Mouse (Mus musculus) testis, adult 2 months (tissue): ENCODE data around the gene Kdm5c. TPM values are rescaled to one million over a fixed set of nuclear protein-coding genes. Genes with fewer than 3 reads are reported as not detected.
"Not testable (repeated sequence)": the region's sequence is repeated elsewhere in the genome, so short reads cannot be mapped to it uniquely, and the experiment has no call there.

Experiments used
- H3K27ac ChIP-seq: fragments of 200-500 bp; 2 replicates; pipeline ENCODE4 v1.5.1; 2012; ENCODE audit warnings: low read depth, low read length; ENCODE audit not compliant: control insufficient read depth, insufficient read depth
- H3K27me3 ChIP-seq: fragments of 200-500 bp; 2 replicates; pipeline ENCODE4 v1.6.1; 2012; ENCODE audit warnings: mild to moderate bottlenecking, low read length, moderate library complexity; ENCODE audit not compliant: control insufficient read depth, insufficient read depth
- H3K36me3 ChIP-seq: fragments of 200-500 bp; 2 replicates; pipeline ENCODE4 v1.6.1; 2012; ENCODE audit warnings: mild to moderate bottlenecking, low read length; ENCODE audit not compliant: control insufficient read depth, insufficient read depth
- H3K4me1 ChIP-seq: fragments of 200-500 bp; 2 replicates; pipeline ENCODE4 v1.6.1; 2012; ENCODE audit warnings: low read length; ENCODE audit not compliant: control insufficient read depth, insufficient read depth
- H3K4me3 ChIP-seq: fragments of 200-500 bp; 2 replicates; pipeline ENCODE4 v1.5.1; 2012; ENCODE audit warnings: low read depth, mild to moderate bottlenecking, low read length, moderate library complexity, mixed read lengths; ENCODE audit not compliant: control insufficient read depth
- CTCF ChIP-seq: fragments of 200-500 bp; IDR thresholded peaks from 2 replicates; pipeline ENCODE4 v1.5.1; 2012; ENCODE audit warnings: low read depth, mild to moderate bottlenecking, inconsistent platforms, low read length, moderate library complexity; ENCODE audit not compliant: control insufficient read depth, insufficient read depth, insufficient replicate concordance
- POLR2A ChIP-seq: fragments of 200-500 bp; IDR thresholded peaks from 2 replicates; pipeline ENCODE4 v1.6.1; 2012; ENCODE audit warnings: low read depth, mild to moderate bottlenecking, inconsistent platforms, low read length, moderate library complexity; ENCODE audit not compliant: control insufficient read depth
- polyA plus RNA-seq: library from polyadenylated mRNA; depleted of rRNA; stranded (reverse); fragments of >200 nt; gene quantifications from 2 replicates; pipeline ENCODE4 v1.2.3, GENCODE M21; 2012

Kdm5c gene
- polyA plus RNA-seq, 1 experiment: 6.3 TPM

DNA sequence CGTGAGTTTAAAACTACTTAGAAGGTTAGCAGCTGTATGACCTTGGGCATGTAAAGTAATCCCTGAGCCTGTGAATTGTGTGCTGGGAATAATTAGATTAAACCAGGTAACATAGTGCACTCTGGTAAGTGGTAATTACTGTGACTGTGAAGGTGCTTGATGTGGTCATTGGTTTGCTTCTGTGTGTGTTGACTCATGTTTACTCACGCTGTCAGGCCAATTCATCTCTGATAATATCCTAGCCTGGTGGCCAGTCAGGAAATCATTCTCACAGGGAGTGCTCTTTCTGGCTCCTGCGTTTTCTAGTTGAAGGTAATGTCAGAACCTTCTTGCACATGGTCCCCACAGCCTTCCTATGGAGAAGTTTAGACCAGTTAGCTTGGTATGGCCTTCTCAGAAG is 1.3 kb downstream of the Kdm5c start:
- H3K4me1 ChIP-seq: no peaks in the 10 kb centered on the region; the same call in 1 of the 2 replicates

DNA sequence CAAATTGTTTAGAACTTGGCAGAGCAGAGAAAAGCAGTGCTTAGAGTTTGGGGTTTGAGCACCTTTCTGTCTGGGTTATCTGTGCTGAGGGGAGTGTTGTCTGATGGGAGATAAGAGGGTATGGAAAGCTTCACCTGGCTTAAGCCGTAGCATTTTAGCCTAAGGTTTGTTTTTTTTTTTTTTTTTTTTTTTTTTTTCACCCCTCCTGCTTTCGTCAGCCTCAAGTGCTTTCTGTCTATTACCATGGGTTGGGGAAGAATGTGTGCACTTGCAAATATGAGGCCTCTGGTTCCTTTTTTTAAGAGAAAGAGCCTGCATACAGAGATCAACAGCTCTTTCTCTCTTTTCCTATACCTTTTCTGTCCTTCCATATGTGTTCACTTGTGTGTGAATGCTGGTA is 2.9 kb downstream of the Kdm5c start:
- no peak overlapping the region for H3K27ac ChIP-seq
- no peak overlapping the region; the same call in 1 of the 2 replicates for H3K4me3 ChIP-seq
- no peaks in the 10 kb centered on the region; the same call in 1 of the 2 replicates for H3K4me1 ChIP-seq
- TF ChIP-seq POLR2A: no peak
- no peaks in the 10 kb centered on the region for H3K36me3 ChIP-seq
- H3K27me3 ChIP-seq: no peaks in the 10 kb centered on the region

More for the DNA sequence above, 1.3 kb downstream of the Kdm5c start:
- H3K4me3 ChIP-seq: peak overlapping the region; percentile 97; the same call in 1 of the 2 replicates
- TF ChIP-seq POLR2A (no peak), CTCF (no peak)
- no peaks in the 10 kb centered on the region for H3K27me3 ChIP-seq
- peak overlapping the region; percentile 98 for H3K27ac ChIP-seq
- no peaks in the 10 kb centered on the region for H3K36me3 ChIP-seq

DNA sequence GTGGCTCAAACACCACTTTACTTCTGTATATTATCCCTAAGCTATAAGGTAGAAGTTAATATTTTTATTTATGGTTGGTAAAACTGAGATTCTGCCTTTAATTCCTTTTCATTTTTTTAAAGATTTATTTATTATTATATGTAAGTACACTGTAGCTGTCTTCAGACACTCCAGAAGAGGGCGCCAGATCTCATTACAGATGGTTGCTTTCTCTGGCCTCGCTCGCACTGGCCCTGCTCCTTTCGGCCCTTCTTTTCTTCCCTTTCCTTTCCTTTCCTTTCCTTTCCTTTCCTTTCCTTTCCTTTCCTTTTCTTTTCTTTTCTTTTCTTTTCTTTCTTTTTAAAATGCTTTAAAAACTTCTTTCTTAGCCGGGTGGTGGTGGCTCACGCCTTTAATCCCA is 10.3 kb downstream of the Kdm5c start:
- not testable (repeated sequence) for H3K4me3 ChIP-seq, H3K27me3 ChIP-seq, H3K27ac ChIP-seq, H3K36me3 ChIP-seq, H3K4me1 ChIP-seq

DNA sequence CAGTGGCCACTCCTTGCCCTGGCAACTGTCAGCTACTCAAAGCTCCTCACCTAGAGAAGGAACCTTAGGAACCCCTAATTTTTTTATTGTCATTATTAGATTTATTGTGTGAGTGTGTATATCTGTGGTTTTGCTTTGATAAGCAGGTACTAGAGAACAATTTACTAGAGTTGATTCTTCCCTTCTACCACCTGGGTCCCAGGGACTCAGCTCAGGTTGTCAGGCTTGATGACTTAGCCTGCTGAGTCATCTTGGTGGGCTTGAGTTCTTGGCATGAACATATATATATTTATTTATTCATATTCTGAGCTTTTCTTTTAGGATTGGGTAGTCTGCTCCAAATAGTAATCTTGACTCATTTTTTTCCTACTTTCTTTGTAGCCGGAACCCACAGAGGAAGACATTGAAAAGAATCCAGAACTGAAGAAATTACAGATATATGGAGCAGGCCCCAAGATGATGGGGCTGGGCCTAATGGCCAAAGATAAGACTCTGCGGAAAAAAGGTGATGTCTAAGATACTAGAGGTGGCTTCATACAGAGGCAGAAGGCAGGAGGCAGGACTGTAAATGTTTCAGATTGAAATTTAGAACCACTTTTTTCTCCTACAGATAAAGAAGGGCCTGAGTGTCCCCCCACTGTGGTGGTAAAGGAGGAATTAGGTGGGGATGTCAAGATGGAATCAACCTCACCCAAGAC is 11.8 kb downstream of the Kdm5c start:
- Histone ChIP-seq H3K4me3 (no peak overlapping the region), H3K4me1 (no peaks in the 10 kb centered on the region), H3K27me3 (no peaks in the 10 kb centered on the region), H3K27ac (no peak overlapping the region), H3K36me3 (no peaks in the 10 kb centered on the region)
- TF ChIP-seq CTCF (no peak), POLR2A (no peak)

DNA sequence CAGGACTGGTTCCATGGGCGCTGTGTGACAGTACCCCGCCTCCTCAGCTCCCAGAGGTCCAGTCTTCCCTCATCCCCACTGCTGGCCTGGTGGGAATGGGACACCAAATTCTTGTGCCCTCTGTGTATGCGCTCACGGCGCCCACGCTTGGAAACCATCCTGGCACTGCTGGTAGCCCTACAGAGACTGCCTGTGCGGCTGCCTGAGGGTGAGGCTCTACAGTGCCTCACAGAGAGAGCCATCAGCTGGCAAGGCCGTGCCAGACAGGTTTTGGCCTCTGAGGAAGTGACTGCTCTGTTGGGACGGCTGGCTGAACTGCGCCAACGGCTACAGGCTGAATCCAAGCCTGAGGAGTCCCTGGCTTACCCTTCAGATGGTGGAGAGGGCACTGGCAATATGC is 38.4 kb downstream of the Kdm5c start:
- H3K27ac ChIP-seq: no peak overlapping the region
- H3K4me3 ChIP-seq: no peak overlapping the region
- no peaks in the 10 kb centered on the region for H3K4me1 ChIP-seq
- no peaks in the 10 kb centered on the region for H3K27me3 ChIP-seq
- TF ChIP-seq CTCF: no peak
- no peak for TF ChIP-seq POLR2A
- no peaks in the 10 kb centered on the region for H3K36me3 ChIP-seq

DNA sequence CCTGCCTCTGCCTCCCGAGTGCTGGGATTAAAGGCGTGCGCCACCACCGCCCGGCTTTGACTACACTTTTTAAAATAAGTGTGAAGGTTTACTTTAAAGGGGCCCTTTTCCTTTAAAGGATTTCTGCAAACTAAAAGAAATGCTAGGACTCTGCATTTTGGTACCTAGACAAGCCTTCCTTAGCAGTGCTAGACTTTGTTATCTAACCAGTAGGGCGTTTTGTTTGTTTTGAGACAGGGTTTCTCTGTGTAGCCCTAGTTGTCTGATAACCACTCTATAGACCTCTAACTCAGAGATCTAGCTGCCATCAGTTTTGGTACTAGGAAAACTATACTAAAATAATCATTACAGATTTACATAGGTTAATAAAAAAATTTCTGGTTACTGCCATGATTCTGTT is 46.6 kb downstream of the Kdm5c start:
- H3K4me3 ChIP-seq: no peak overlapping the region
- no peaks in the 10 kb centered on the region for H3K36me3 ChIP-seq
- TF ChIP-seq POLR2A (no peak), CTCF (no peak)
- no peak overlapping the region for H3K27ac ChIP-seq
- no peaks in the 10 kb centered on the region for H3K4me1 ChIP-seq
- H3K27me3 ChIP-seq: no peaks in the 10 kb centered on the region

DNA sequence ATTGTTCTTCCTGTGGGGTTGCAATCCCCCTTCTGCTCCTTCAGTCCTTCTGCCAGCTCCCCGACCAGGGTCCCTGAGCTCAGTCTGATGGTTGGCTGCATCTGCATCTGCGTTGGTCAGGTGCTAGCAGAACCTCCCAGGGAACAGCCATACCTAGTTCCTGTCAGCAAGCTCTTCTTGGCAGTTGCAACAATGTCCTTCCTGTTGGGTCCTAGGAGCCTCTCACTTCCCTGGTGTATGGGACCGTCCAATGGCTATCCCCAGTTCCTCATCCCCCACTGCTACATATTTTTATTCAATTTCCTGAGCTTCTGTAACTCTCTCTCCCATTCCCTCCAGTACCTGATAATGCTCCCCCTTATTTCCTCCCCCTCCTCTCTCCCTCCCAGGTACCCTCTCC is 51.9 kb downstream of the Kdm5c start:
- no peak for TF ChIP-seq POLR2A
- Histone ChIP-seq H3K27ac (no peak overlapping the region), H3K4me1 (no peaks in the 10 kb centered on the region), H3K27me3 (no peaks in the 10 kb centered on the region), H3K4me3 (no peak overlapping the region), H3K36me3 (no peaks in the 10 kb centered on the region)

DNA sequence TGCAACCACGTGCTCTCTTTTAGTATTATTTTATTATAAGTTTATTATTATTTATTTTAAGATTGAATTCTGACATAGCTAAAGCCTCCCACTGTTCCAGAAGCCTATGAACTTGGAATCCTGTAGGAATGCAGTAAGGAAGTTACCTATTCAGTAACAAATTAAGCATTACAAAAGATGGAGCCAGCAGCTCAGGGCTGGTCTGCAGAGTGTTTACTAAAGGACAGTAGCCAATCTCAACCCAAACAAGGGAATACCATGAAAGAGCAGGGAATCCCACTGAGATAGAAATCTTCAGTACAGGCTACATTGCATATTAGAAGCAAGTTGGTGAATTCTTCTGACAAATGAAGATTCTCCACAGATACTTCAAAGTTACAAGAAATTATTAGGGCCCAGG is 54.2 kb downstream of the Kdm5c start:
- not testable (repeated sequence) for H3K27ac ChIP-seq, H3K36me3 ChIP-seq, H3K4me3 ChIP-seq, H3K27me3 ChIP-seq, H3K4me1 ChIP-seq
